Mouse (Mus musculus): ENCODE results near the gene Sufu.

The Sufu gene

DNA sequence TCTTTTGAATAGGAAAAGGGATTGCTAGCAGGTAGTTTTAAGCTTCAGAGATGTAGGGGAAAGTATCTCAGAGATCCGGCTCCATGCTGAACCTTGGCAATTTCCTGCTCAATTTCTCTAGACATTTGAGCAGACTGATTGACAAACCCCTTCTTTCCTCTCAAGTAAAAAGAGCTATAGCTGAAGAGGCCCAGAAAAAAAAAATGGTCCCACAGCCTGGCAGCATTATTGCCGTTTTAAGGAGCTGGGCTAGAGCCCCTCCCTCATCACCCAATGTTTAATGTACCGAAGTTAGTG, 102.8 kb downstream of the Sufu start:
- DNase-seq (ENCODE audit: low spot score in 2 of 2) = no peak

DNA sequence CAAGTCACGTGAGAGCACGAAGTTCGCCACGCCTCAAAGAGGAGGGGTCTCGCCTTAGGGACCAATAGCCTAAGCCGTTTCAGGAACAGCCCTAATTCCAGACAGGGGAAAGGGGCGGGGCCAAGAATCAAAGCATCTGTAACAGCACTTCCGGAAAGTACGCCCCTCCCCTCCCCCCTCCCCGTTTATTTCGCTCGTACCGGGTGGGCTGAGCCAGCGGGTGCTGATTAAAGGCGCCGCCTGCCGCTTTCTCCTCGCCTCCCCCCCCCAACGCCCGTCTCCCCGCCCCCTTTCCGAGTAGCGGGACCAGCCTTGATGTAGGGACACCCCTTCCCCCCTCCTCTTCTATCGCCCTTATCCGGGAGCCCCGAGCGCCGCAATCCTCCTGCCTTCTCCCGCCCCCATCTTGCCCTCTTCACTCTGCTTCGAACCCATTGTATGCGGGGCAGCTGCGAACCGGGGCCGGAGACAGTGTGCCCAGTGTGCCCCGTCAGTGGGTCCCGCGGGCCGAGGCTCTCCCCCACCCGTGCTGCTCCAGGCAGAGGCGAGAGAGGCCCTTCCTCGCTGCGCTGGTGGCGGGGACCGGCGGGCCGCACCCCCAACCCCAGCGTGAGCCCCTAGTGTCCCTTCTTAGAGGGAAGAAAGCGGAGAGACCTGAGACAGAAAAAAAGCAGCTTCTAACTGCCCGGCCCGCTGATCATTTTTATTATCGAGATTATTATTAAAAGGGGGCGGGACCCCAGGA, 103.3 kb downstream of the Sufu start:
- peak; percentile 84 to 95 for DNase-seq (ENCODE audit: low spot score in 2 of 2)

DNA sequence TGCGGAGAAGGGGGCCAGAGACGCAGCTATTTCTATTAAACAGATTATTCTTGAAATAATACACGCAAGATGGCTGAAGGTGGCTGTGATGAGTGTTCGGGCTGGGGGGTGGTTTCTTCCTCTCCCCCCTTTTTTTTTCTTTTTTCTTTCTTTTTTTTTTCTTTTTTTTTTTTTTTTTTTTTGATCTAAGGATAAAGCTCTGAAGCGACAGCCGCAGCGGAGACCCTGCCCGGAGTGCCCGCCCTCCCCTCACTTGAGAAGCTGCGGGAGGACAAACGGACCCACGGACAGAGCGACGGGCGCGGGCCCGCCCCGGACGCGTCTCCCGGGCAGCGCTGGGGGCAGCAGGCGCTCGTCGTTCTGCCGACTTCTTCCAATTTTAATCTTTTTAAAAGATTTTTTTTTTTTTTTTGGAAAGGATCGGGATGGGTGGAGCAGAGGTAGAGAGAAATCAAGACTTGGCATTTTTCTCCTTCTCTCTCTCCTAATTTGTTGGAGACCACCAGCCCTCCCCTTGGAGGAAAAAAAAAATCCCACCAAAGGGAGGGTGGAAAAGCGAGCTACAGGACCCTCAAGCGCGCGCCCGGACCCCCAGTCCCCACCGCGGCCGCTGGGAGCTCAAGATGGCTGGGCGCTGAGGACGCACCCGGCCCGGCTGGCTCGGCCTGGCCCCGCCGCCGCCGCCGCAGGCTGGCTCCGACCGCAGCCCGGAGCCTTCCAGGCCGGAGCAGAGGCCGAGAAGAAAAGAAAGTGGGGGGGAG, 104.1 kb downstream of the Sufu start:
- no peak for DNase-seq (ENCODE audit: low spot score in 2 of 2)

DNA sequence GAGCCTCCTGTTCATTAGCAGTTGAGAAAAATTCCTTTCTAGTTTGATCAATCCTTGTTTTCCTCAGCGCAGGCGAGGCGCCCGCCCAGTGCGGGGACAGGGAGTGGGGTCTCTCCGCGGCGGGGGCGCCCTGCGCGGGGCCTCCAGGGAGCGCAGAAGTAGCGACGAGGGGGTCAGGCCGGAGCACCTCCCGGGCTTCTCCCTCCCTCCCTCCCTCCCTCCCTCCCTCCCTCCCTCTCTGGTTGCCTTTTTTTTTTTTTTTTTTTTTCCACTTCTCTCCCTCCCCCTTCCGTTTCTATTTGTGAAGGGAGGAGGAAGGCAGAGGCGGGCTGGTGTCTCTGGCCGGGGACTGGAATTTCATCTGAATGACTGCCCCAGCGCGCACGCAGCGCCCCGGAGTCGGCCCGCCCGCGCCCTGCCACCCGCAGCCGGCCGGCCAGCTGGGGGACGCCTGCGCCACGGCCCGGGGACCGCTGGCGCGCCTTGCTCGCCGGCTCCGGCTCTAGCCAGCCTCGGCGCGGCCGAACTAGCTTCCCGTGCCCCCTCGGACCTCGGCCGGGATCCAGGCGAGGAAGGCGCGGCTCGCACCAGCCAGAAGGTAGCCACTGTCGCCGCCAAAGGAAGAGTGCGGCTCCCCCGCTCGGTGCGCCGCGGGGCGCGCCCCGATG, 104.8 kb downstream of the Sufu start, which contains the start of gene Trim8:
Gene Trim8, plus strand, starts transcription at position 302 of the 668 bp plus-strand sequence.
- peak; percentile 81 to 83 for DNase-seq (ENCODE audit: low spot score in 2 of 2)

DNA sequence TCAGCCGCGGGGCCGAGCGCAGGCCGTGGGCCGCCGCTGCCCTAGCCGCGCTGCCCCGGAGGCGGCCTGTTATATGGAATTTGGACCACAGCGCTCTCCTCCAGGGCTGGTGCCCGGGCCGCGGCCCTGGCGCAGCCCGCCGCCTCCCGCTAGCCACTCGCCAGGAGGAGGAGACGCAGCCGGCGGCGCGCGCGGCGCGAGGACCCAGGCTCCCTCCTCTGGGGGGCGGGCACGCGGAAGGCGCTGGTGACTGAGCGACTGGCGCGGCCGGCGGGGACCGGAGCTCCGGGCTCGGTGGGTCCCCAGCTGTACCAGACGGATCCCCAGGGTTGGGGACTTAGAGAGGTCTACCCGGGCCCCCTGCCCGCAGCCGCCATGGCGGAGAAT, 105.4 kb downstream of the Sufu start:
- peak; percentile 73 to 74 for DNase-seq (ENCODE audit: low spot score in 2 of 2)

DNA sequence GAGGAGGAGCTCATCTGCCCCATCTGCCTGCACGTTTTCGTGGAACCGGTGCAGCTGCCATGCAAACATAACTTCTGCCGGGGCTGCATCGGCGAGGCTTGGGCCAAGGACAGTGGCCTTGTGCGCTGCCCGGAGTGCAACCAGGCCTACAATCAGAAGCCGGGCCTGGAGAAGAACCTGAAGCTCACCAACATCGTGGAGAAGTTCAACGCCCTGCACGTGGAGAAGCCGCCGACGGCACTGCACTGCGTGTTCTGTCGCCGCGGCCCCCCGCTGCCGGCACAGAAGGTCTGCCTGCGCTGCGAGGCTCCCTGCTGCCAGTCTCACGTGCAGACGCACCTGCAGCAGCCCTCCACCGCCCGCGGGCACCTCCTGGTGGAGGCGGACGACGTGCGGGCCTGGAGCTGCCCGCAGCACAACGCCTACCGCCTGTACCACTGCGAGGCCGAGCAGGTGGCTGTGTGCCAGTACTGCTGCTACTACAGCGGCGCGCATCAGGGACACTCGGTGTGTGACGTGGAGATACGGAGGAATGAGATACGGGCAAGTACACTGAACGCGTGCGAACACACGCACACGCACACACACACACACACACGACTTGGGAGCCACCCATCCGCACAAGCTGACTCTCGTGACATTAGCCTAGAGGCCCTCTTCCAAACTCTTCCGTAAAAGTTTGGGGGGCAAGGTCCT, 105.9 kb downstream of the Sufu start:
- peak; percentile 72 to 75 for DNase-seq (ENCODE audit: low spot score in 2 of 2)

DNA sequence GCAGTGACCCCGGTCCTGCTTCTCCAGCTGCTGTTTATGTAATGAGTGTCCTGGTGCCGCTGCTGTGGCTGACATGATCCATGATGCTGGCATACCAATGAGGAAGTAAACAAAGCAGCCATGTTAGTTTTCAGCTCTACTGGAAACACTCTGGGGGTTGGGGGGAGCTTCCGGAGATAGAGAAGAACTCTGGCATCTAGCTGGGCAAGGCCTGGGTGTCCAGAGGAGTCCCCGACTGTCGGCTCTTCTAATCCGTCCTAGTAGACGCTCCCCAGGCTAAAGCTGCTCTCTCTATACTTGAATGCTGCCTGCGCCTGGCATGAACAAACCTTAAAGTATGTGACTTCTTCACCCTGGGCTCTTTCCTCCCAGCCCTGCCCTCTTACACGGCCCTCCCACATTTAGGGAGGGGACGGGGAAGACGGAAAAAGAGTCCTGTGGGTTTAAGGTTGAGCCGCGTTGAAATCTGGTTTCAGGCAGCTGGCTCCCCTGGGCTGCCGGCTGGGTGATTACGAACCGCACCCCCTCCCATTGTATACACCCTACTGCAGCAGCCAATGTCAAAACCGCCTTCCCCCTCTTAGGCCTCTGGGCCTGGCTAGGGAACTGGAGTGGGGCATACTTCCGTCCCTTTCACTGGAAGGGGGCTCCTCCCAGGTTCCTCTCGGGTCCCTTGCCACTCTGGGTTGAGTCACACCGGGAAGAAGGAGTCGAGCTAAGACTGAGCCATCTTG, 106.8 kb downstream of the Sufu start:
- DNase-seq (ENCODE audit: low spot score in 2 of 2) = peak; percentile 73 to 86

DNA sequence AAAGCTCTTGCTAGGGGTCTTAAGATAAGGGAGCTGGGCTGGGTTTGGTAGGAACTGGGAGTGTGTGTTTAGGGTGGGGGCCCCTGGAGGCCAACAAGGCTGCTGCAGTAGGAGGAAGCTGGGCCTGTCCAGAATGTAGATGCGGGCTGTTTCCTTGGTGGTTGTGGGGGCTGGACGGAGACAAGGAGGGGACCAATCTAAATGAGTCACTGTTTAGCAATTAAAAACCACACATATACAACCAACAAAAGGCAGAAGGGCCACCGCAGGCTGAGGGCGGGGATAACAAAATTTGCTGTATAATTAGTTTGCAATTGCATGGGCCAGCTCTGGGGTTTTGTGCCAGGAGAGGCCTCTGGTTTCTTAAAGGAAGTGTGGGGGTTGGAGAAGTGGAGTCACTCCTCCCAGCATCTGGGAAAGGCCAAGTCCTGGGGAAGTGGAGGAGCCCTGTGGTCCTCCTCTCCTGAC, 107.4 kb downstream of the Sufu start:
- peak in 1 of 2 experiments; percentile 64 for DNase-seq (ENCODE audit: low spot score in 2 of 2)

DNA sequence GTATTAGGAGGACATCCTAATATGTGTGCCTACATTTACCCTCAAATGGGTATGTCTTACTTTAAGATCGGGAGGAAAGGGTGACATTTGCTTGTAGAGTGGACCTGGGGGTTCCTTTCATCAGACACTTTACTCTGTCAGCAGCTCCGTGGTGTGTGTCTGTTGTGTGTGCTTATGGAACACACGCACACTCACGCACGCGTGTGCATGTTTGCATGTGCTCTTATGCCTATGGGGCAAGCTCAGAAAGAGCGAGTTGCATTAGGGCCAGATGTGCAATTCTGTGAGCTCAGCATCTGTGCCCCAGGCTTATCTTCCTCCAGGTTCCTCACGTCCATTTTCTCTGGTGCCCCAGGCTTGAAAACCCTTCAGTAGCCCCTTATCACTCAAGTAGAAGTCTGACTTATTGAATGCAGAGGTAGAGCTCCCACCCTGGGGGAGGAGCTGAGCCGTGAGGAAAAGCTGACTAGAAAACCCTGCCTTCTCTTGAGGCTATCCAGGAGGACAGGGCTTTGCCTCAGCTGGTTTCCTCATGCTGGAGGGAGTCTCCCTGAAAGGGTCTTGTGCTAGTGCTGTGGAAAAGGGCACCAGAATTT, 108.2 kb downstream of the Sufu start:
- no peak for DNase-seq (ENCODE audit: low spot score in 2 of 2)

DNA sequence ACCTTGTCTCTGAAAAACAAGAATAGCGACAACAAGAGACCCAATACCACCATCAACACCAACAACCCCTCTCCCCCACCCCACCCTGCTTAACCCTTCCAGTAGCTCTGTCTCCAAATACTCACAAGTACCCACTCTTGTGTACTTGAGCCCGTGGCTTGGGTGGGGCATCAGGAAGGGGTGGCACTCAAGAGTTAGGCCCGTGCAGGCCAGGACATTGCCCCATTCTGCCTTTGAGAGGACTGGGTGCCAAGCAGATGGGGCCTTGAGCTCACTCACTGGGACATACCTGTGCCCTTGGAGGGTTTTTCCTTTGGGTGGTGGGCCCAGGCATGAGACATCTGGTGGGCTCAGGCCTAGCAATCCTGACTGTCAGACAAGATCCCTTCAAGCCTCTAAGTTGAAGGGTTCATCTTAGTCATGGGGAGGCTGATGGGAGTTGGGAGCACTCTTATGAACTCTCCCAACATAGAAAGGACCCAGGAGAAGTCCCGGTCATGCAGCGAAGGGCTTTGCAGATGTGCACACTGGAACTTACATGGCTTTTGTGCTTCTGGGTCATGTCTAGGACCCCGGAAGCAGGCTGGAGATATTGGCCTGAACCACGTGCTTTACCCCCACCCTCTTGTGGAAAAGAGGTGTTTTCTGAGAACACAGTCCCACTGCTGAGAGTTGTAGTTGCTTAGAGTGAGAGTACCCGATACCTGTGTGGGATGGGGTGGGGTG, 109.1 kb downstream of the Sufu start:
- no peak for DNase-seq (ENCODE audit: low spot score in 2 of 2)

DNA sequence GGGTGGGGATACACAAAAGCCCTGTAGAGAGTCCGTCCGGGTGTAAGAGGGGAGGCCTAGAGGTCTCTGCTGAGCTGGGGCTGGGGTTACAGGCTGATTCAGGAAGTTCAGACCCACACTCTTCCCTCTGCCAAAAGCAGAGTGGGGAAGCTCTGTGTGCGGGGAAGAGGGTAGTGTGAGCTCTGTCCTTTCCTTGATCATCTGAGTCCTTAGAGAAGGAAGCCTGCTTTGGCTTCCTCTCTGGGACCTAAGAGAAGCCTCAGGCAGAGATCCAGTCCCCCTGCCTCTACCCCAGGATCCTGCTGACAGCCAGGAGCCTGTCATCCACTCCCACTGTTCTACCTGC, 109.6 kb downstream of the Sufu start:
- DNase-seq (ENCODE audit: low spot score in 2 of 2) = no peak

DNA sequence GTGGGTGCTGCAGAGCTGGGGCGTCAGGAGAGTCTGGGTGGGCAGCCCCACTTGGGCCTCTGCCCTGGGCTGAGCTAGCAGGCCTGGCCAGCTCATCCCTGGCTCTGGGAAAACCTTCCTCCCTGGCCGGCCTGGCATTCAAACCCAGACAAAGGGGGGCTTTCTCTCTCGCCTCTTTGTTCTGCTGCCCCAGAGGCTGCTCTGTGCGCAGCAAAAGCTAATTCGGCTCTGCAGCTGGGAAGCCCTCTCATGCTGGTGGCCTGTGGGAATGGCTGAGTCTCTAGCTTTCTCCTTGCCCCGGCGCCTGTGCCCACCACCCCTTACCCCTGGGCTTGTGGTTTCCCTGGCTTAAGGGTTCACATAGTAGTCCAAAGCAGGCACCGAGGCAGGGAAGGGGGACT, 110.5 kb downstream of the Sufu start:
- DNase-seq (ENCODE audit: low spot score in 2 of 2) = no peak

DNA sequence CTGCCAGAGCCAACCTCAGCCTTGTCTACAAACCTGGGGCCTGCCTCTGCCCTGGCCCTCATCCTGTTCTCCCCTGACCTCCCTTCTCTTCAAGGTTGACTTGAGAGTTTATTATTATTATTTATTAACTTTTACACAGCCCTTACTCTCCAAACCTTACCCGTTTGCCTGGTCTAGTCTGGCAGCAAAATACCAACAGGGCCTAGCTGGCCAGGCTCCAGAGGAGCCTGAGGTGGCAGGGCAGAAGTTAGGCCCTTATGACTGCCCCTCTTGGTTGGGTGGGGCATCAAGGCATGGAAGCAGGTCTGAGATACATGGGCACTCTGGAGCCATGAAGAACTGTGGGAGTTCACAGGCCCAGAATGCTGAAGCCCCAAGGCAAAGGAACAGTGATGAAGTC, 111.1 kb downstream of the Sufu start:
- no peak for DNase-seq (ENCODE audit: low spot score in 2 of 2)

DNA sequence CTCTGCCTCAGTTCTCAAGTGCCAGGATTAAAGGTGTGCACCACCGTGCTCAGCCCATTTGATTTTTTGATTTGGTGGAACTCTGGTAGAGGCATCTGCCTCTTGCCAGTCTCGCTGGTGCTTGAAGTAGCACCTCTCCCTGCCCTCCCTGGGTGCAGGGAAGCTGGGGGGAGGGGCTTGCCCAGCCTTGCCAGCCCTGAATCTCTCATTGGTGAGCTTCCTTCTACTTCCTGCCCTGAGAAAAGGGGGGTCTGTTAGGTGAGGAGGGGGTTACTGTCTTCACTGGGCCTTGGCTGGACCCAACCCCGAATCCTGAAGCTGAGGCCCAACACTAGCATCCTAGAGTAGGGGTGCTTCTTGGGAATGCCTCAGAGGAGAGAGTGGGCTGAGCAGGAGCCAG, 112.0 kb downstream of the Sufu start:
- no peak for DNase-seq (ENCODE audit: low spot score in 2 of 2)

DNA sequence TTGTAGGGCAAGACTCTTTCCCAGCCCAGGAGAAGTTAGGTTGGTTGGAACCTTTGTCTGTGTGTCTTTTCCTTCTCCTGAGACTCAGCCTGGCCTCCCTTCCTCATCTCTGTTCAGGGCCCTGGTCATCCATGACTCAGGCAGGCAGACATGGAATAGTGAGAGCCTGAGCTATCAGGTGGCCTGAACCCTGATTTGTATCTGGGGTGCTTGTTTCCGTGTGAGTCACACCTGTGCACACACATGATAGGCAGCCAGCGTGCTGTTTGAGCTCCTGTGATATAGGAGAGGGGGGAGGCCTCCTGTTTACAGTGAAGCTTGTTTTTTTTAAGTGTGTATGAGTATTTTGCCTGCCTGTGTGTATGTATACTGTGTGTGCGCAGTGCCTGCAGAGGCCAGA, 112.5 kb downstream of the Sufu start:
- DNase-seq (ENCODE audit: low spot score in 2 of 2) = peak in 1 of 2 experiments; percentile 69

DNA sequence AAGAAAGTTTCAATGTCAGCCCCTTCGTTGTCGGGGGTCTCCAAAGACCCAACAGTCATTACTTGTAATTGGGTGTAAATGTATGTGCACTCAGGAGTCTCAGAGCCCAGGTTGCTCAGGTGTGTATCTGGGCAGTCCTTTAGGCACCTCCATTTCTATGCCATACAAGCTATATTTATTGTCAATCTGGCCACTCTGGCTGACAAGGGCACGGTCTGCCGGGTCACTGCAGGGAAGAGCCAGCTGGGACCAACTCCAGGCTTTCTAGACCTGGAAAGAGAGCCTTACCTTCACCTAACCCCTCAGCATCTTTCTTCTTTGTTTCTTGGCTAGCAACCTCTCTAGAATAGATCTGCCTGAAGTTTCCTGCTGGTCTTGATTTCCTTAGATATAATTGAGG, 113.0 kb downstream of the Sufu start:
- no peak for DNase-seq (ENCODE audit: low spot score in 2 of 2)

DNA sequence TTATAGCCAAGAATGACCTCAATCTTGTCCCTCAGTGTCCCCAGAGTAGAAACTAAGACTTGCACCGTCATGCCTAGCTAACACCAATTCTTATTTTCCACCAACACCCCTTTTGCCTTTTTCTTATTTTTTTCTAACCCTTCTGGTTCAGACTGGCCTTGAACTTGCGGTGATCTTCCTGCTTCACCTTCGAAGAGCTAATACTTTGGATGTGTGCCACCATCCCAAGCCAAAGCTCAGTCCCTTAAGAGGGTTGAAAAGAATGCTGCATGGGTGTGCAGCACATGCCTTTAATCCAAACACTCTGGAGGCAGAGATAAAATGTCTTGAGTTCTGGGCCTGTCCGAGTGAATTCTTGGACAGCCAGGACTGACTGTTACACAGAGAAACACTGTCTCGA, 113.7 kb downstream of the Sufu start:
- no peak for DNase-seq (ENCODE audit: low spot score in 2 of 2)

DNA sequence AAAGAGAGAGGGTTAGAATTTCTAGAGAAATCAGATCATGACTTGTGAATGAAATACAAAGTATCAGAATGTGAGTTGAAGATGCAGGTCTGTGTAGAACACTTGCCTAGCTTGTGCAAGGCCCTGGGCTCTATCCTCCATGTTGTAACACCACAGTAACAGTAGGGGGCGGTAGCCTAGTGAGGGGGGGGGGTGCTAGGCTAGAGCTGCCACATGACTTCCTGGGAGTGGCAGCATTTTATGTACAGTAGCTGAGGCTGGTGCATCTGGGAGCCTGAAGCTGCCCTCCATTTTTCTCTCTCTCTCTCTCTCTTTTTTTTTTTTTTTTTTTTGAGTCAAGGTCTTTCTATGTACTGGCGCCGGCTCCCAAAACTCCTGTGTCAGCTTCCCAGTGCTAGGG, 114.1 kb downstream of the Sufu start:
- no peak for DNase-seq (ENCODE audit: low spot score in 2 of 2)

DNA sequence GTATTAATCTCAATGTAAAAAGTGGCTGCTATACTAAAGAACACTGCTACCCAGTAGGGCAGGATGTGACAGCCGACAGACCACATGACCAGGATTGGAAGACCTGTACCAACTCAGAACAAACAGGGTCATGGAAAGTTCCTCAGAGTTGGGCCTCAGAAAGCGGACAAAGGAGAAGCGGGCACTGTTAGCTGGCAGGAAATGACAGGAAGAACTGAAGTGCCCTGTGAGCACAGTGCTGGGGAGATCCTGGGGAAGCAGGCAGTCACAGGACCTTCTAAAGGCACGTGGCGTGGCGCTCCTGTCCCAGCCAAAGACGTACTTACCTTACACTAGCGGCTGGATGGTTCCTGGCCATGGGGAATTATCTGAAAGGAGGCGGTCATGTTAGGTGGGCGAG, 114.6 kb downstream of the Sufu start:
- DNase-seq (ENCODE audit: low spot score in 2 of 2) = no peak

DNA sequence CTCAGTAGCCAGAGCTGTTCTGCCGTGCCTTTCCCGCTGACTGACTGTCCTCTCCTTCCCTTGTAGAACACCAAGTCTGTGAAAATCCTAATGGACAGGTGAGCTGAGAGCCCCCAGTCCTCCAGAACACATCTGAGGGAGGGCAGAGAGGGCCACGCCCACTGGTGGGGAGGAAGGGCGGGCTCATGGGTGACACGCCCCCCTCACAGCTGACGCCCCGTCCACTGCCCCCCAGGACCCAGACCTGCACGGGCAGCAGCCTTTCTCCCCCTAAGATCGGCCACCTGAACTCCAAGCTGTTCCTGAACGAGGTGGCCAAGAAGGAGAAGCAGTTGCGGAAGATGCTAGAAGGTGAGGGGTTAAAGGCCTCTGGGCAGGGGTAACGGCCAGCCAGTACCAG, 117.7 kb downstream of the Sufu start:
- DNase-seq (ENCODE audit: low spot score in 2 of 2) = no peak

All from urinary bladder, adult 18-20 months (tissue).